Comparison of ENCODE assay signal across 12 mouse cellular contexts in the genomic region with DNA sequence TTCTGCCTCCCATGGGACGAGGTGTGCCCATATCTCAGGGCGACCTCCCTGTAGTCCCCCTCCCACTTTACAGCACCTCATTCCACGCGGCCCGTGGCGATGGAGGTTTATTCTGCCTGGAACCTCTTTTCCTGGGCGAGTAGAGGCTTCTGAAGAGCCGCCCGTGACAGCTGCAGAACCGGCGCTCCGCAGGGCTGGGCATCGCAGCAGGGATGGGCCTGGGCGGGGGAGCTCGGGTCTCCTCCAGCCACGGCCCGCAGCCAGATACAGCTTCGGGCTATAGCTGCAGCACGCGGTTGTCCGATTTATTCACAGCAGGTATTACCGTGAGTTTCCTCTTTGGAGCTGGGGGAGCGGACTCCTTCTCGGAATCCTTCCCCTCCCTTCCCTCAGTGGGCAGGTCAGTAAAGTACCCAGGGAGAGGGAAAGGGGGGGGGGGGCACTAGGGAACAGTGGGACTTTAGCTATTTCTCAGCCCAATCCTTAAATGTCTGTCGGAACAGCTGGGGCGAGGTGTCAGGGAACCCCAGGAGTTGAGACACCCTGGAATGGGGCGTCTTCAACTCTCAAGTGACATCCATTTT. TPM values are rescaled to one million over a fixed set of nuclear protein-coding genes. Genes with fewer than 3 reads are reported as not detected.
DNase-seq lines count a peak whose midpoint lies in the region; ATAC-seq and TF ChIP-seq lines count a peak whose summit lies in the region.
"Had no signal": no experiment of that assay in that cellular context is flagged by ENCODE, and none has a peak within 500 bp of the region (broad histone marks: within the 10 kb centered on the region; RNA-seq: fewer than 3 reads in every experiment).

No protein-coding gene starts in this region.

- H3K4me3 ChIP-seq in heart, embryonic 15.5 days, result peak overlapping the region; percentile 42
- H3K4me3 ChIP-seq in ES-E14 (ENCODE audit: insufficient read depth in 1 of 2, low read depth in 1 of 2, low read length in 2 of 2, poor library complexity in 1 of 2, severe bottlenecking in 1 of 2), result peak overlapping the region; percentile 64 to 72; a peak in 3 of 4 replicates
- H3K4me3 ChIP-seq in forebrain, embryonic 14.5 days (ENCODE audit: low read depth, low read length), result peak overlapping the region; percentile 47; the same call in 1 of the 2 replicates
- peak overlapping the region; percentile 25; the same call in 1 of the 2 replicates for H3K4me3 ChIP-seq in liver, embryonic 13.5 days (replicated peaks)

- no peak overlapping the region for H3K27ac ChIP-seq in heart, embryonic 15.5 days
- H3K27ac ChIP-seq in ES-E14 (ENCODE audit: insufficient read depth, low read depth, low read length, poor library complexity, severe bottlenecking), result no peak overlapping the region
- H3K27ac ChIP-seq in forebrain, embryonic 14.5 days (ENCODE audit: low read depth, low read length), result no peak overlapping the region
- H3K27ac ChIP-seq in liver, embryonic 13.5 days, result no peak overlapping the region

- no peak overlapping the region for H3K9ac ChIP-seq in heart, embryonic 15.5 days
- peak overlapping the region; percentile 23; the same call in 1 of the 2 replicates for H3K9ac ChIP-seq in ES-E14 (ENCODE audit: insufficient read depth, low read depth, low read length, poor library complexity, severe bottlenecking)
- H3K9ac ChIP-seq in forebrain, embryonic 14.5 days (ENCODE audit: low read length), result 0 out of 2 replicates have a peak overlapping the region, but pooled peaks have one; percentile 5
- no peak overlapping the region for H3K9ac ChIP-seq in liver, embryonic 13.5 days

- ATAC-seq in heart, embryonic 15.5 days (replicated peaks; ENCODE audit: insufficient number of reproducible peaks, insufficient read depth, low FRiP score, low read depth), result no peak
- peak; percentile 35 for ATAC-seq in forebrain, embryonic 14.5 days
- no peak for ATAC-seq in liver, embryonic 13.5 days (ENCODE audit: low read depth)
- no peak for ATAC-seq in megakaryocyte-erythroid progenitor cell, adult 5-6 weeks (replicated peaks; ENCODE audit: low FRiP score, low TSS enrichment, poor library complexity, severe bottlenecking)

- in situ Hi-C loops in ES-E14 (cut with MboI; ENCODE audit: low sequenced_read_pairs in 2 of 2, unreplicated experiment in 2 of 2), result no loop called here

- peak overlapping the region; percentile 69 for H3K4me2 ChIP-seq in heart, embryonic 15.5 days
- H3K4me2 ChIP-seq in forebrain, embryonic 14.5 days (ENCODE audit: low read length), result peak overlapping the region; percentile 65
- H3K4me2 ChIP-seq in liver, embryonic 13.5 days, result no peak overlapping the region

- H3K27me3 ChIP-seq in heart, embryonic 15.5 days, result peaks cover 98% of the 10 kb centered on the region
- H3K27me3 ChIP-seq in forebrain, embryonic 14.5 days (replicated peaks; ENCODE audit: control insufficient read depth, insufficient read depth, low read length), result peaks cover 74% of the 10 kb centered on the region
- peaks cover 100% of the 10 kb centered on the region for H3K27me3 ChIP-seq in liver, embryonic 13.5 days

- 2% methylated on average over 27 of the region's 27 CpGs for WGBS in heart, embryonic 15.5 days
- 4% methylated on average over 25 of the region's 27 CpGs for WGBS in forebrain, embryonic 14.5 days
- WGBS in liver, embryonic 13.5 days (ENCODE audit: insufficient replicate concordance), result 1% methylated on average over 27 of the region's 27 CpGs

- H3K9me3 ChIP-seq in heart, embryonic 15.5 days (replicated peaks), result no peaks in the 10 kb centered on the region
- no peaks in the 10 kb centered on the region for H3K9me3 ChIP-seq in ES-E14 (ENCODE audit: control insufficient read depth, insufficient read depth, low read depth, low read length)
- H3K9me3 ChIP-seq in forebrain, embryonic 14.5 days (replicated peaks; ENCODE audit: control insufficient read depth, low read length), result no peaks in the 10 kb centered on the region
- H3K9me3 ChIP-seq in liver, embryonic 13.5 days (replicated peaks), result no peaks in the 10 kb centered on the region

- no peak for DNase-seq in heart, adult 18-20 months
- no peak for DNase-seq in ES-E14 (ENCODE audit: low read depth, low spot score)
- DNase-seq in forebrain, embryonic 14.5 days (ENCODE audit: low spot score), result peak; percentile 41
- DNase-seq in liver, embryonic 13.5 days, result no peak
- no peak for DNase-seq in right cerebral cortex, postnatal 14 days
- no peak for DNase-seq in adrenal gland, postnatal 14 days
- DNase-seq: gastrocnemius, postnatal 10 days had no signal

- H3K36me3 ChIP-seq in heart, embryonic 15.5 days, result no peaks in the 10 kb centered on the region
- peaks cover 13% of the 10 kb centered on the region for H3K36me3 ChIP-seq in ES-E14 (ENCODE audit: control insufficient read depth, insufficient read depth, low read length, poor library complexity, severe bottlenecking)
- peaks cover 2% of the 10 kb centered on the region; the same call in 1 of the 2 replicates for H3K36me3 ChIP-seq in forebrain, embryonic 14.5 days (ENCODE audit: control insufficient read depth, insufficient read depth, low read length)
- no peaks in the 10 kb centered on the region for H3K36me3 ChIP-seq in liver, embryonic 13.5 days

- H3K4me1 ChIP-seq in heart, embryonic 15.5 days (replicated peaks), result peaks cover 53% of the 10 kb centered on the region
- peaks cover 6 to 15% of the 10 kb centered on the region in 2 experiments for H3K4me1 ChIP-seq in ES-E14 (ENCODE audit: control insufficient read depth in 2 of 2, insufficient read depth in 2 of 2, low read length in 2 of 2, poor library complexity in 1 of 2)
- H3K4me1 ChIP-seq in forebrain, embryonic 14.5 days (ENCODE audit: control insufficient read depth, insufficient read depth, low read length), result 0 out of 2 replicates have a peak, but pooled peaks cover 9% of the 10 kb centered on the region
- H3K4me1 ChIP-seq in liver, embryonic 13.5 days (replicated peaks), result peaks cover 20% of the 10 kb centered on the region

TF ChIP-seq in ES-E14, 5 proteins besides CTCF, POLR2A, EP300 and RAD21:
- TF ChIP-seq ZNF384 (IDR thresholded peaks at IDR 0.05; ENCODE audit: low read depth, low read length) (no peak), CHD2 (IDR thresholded peaks at IDR 0.05; ENCODE audit: low read depth, low read length) (no peak), MAFK (IDR thresholded peaks at IDR 0.05; ENCODE audit: insufficient read depth, low read depth, low read length) (no peak), HCFC1 (IDR thresholded peaks at IDR 0.05; ENCODE audit: borderline replicate concordance, insufficient read depth, low read length) (no peak), ZC3H11A (IDR thresholded peaks at IDR 0.05; ENCODE audit: borderline replicate concordance, low read depth, low read length) (no peak)
TF ChIP-seq in ES-E14: peak in this region for 0.

RNA-seq across cellular contexts. Expression of a gene that starts 0.6 kb away (rescaled TPM):
- 0.13 and 0.57 TPM in 2 replicates for polyA plus RNA-seq in heart, embryonic 15.5 days (2015; fragmentation: Nextera tagmentation; extraction: Ambion mirVana)
- not detected for total RNA-seq in heart, adult 18-20 months (2021)
- 18.2 and 19.7 TPM in 2 replicates for total RNA-seq in ES-E14 (2012; rRNA removed)
- 20.6 and 21.8 TPM in 2 replicates for polyA plus RNA-seq in forebrain, embryonic 14.5 days (2014; fragmentation: Nextera tagmentation; extraction: Ambion mirVana)
- polyA plus RNA-seq in liver, embryonic 13.5 days (2015; fragmentation: Nextera tagmentation; extraction: Ambion mirVana), result not detected in 2 replicates
- not detected in 2 replicates for total RNA-seq in adrenal gland, postnatal 14 days (2021)
- total RNA-seq in megakaryocyte-erythroid progenitor cell, adult 5-6 weeks (2014; fragmentation: Nextera tagmentation), result not detected in 2 replicates
- not detected in 2 replicates for total RNA-seq in megakaryocyte-erythroid progenitor cell, adult 5-6 weeks (2017)
- total RNA-seq: CH12.LX; gastrocnemius, postnatal 10 days; liver, adult 2 months; neutrophil, adult 5-6 weeks had no signal
- polyA plus RNA-seq: liver, adult 2 months had no signal

Comparison
In these comparisons a context has a peak if more than half of its experiments do, and no peak if none do; other contexts are left out.
1. H3K9ac ChIP-seq: peak in ES-E14 (single experiment) and forebrain, embryonic 14.5 days (single experiment); none in heart, embryonic 15.5 days (single experiment) and liver, embryonic 13.5 days (single experiment).
2. RNA of a gene that starts 0.6 kb away (total RNA-seq): 18.2 to 19.7 TPM in ES-E14; not detected in heart, adult 18-20 months, not detected in adrenal gland, postnatal 14 days and not detected in megakaryocyte-erythroid progenitor cell, adult 5-6 weeks; every median in the first group is over 10 times any median in the second.
3. Peak in every context shown above with its lines, with median percentiles within 50 percentile points of each other: H3K4me3 ChIP-seq.